Mouse (Mus musculus) CH12.LX (cell line): ENCODE data around the gene Dixdc1. TPM values are rescaled to one million over a fixed set of nuclear protein-coding genes. Genes with fewer than 3 reads are reported as not detected.

ENCODE experiments used
- DNase-seq: peaks from one replicate; pipeline ENCODE4 v3.0.0-alpha.2; 2013; ENCODE audit errors: extremely low read depth
- H3K27ac ChIP-seq: 2 replicates; pipeline ENCODE4 v1.5.1; 2012; ENCODE audit warnings: low read depth, mild to moderate bottlenecking, control low read depth, moderate library complexity; ENCODE audit not compliant: insufficient read depth
- H3K27me3 ChIP-seq: replicated peaks from 2 replicates; pipeline ENCODE3; 2012; ENCODE audit warnings: inconsistent platforms
- H3K36me3 ChIP-seq, 2 experiments: replicated peaks in 1 of 2; 2 replicates each; pipeline versions ENCODE3 to v1.6.1; 2012; ENCODE audit warnings: inconsistent platforms in 1 of 2, low read length in 1 of 2, mild to moderate bottlenecking in 1 of 2, mixed read lengths in 1 of 2, moderate library complexity in 1 of 2; ENCODE audit not compliant: control insufficient read depth in 1 of 2, insufficient read depth in 1 of 2
- H3K4me1 ChIP-seq, 2 experiments: 2 replicates each; pipeline ENCODE4 v1.6.1; 2012; ENCODE audit warnings: inconsistent platforms in 1 of 2, moderate library complexity in 1 of 2; ENCODE audit not compliant: insufficient read depth in 2 of 2, control insufficient read depth in 1 of 2
- H3K4me2 ChIP-seq: 2 replicates; pipeline ENCODE4 v1.6.1; 2012; ENCODE audit warnings: low read depth, mild to moderate bottlenecking, control low read depth; ENCODE audit not compliant: poor library complexity, insufficient read depth, severe bottlenecking
- H3K4me3 ChIP-seq, 3 experiments: fragments of 150-350 bp in 1 of 3; sonication (generic) in 1 of 3; replicated peaks in 1 of 3; 2 replicates each; pipeline versions ENCODE3 to v1.5.1; 2011 to 2012; ENCODE audit warnings: low read depth in 2 of 3, low read length in 2 of 3, mild to moderate bottlenecking in 2 of 3, moderate library complexity in 2 of 3, control low read depth in 1 of 3, improper control_type of control experiment in 1 of 3, inconsistent platforms in 1 of 3, mixed read lengths in 1 of 3; ENCODE audit not compliant: poor library complexity in 1 of 3
- H3K79me2 ChIP-seq: replicated peaks from 2 replicates; pipeline ENCODE4 v1.6.1; 2012; ENCODE audit warnings: mild to moderate bottlenecking, moderate library complexity; ENCODE audit not compliant: control insufficient read depth, poor library complexity, insufficient read depth, severe bottlenecking; ENCODE audit errors: extremely low read depth
- H3K9ac ChIP-seq: 2 replicates; pipeline ENCODE4 v1.6.1; 2012; ENCODE audit warnings: low read depth, mild to moderate bottlenecking, control low read depth, moderate library complexity; ENCODE audit not compliant: insufficient read depth
- H3K9me3 ChIP-seq: replicated peaks from 2 replicates; pipeline ENCODE3; 2012; ENCODE audit warnings: low read length, inconsistent platforms, mixed read lengths
- BHLHE40 ChIP-seq: IDR thresholded peaks from 2 replicates; pipeline ENCODE4 v1.6.1; 2011; ENCODE audit warnings: mild to moderate bottlenecking, low read depth, low read length, improper control_type of control experiment
- CHD2 ChIP-seq: IDR thresholded peaks from 2 replicates; pipeline ENCODE4 v1.6.1; 2011; ENCODE audit warnings: low read length, improper control_type of control experiment
- CTCF ChIP-seq, 2 experiments: IDR thresholded peaks in 1 of 2; conservative IDR thresholded peaks in 1 of 2; 2 replicates each; pipeline ENCODE4 v1.5.1; 2011 to 2012; ENCODE audit warnings: low read depth in 2 of 2, low read length in 2 of 2, improper control_type of control experiment in 1 of 2, inconsistent platforms in 1 of 2, mild to moderate bottlenecking in 1 of 2, moderate library complexity in 1 of 2
- EP300 ChIP-seq: IDR thresholded peaks from 2 replicates; pipeline ENCODE4 v1.6.1; 2011; ENCODE audit warnings: low read length, improper control_type of control experiment
- ETS1 ChIP-seq: conservative IDR thresholded peaks from 2 replicates; pipeline ENCODE4 v1.6.1; 2012; ENCODE audit warnings: low read depth, mild to moderate bottlenecking, inconsistent platforms, low read length, improper control_type of control experiment, moderate library complexity
- GABPA ChIP-seq: IDR thresholded peaks from 2 replicates; pipeline ENCODE4 v1.6.1; 2012; ENCODE audit warnings: low read depth, low read length, improper control_type of control experiment, inconsistent platforms; ENCODE audit not compliant: insufficient replicate concordance
- HCFC1 ChIP-seq: IDR thresholded peaks from 2 replicates; pipeline ENCODE4 v1.6.1; 2012; ENCODE audit warnings: low read depth, mild to moderate bottlenecking, inconsistent platforms, low read length, improper control_type of control experiment
- IRF4 ChIP-seq: IDR thresholded peaks from 2 replicates; pipeline ENCODE4 v1.6.1; 2014; ENCODE audit warnings: low read depth, mild to moderate bottlenecking, inconsistent platforms, low read length, improper control_type of control experiment
- JUN ChIP-seq: IDR thresholded peaks from 2 replicates; pipeline ENCODE4 v1.6.1; 2011; ENCODE audit warnings: low read depth, mild to moderate bottlenecking, low read length, improper control_type of control experiment, moderate library complexity; ENCODE audit not compliant: insufficient read depth
- JUND ChIP-seq: conservative IDR thresholded peaks from 2 replicates; pipeline ENCODE4 v1.6.1; 2011; ENCODE audit warnings: low read depth, low read length, improper control_type of control experiment
- MAFK ChIP-seq: IDR thresholded peaks from 2 replicates; pipeline ENCODE4 v1.6.1; 2011; ENCODE audit warnings: low read length, improper control_type of control experiment; ENCODE audit not compliant: insufficient replicate concordance
- MAX ChIP-seq: IDR thresholded peaks from 2 replicates; pipeline ENCODE4 v1.6.1; 2011; ENCODE audit warnings: low read length, improper control_type of control experiment
- MAZ ChIP-seq: IDR thresholded peaks from 2 replicates; pipeline ENCODE4 v1.6.1; 2012; ENCODE audit warnings: low read depth, mild to moderate bottlenecking, inconsistent platforms, low read length, improper control_type of control experiment, moderate library complexity
- MEF2A ChIP-seq: IDR thresholded peaks from 2 replicates; pipeline ENCODE4 v1.6.1; 2014; ENCODE audit warnings: low read depth, mild to moderate bottlenecking, inconsistent platforms, low read length, improper control_type of control experiment, borderline replicate concordance
- MXI1 ChIP-seq: IDR thresholded peaks from 2 replicates; pipeline ENCODE4 v1.6.1; 2011; ENCODE audit warnings: mild to moderate bottlenecking, low read depth, low read length, improper control_type of control experiment
- MYC ChIP-seq: IDR thresholded peaks from 2 replicates; pipeline ENCODE4 v1.6.1; 2011; ENCODE audit warnings: low read depth, mild to moderate bottlenecking, improper control_type of control experiment, low read length
- NELFE ChIP-seq: IDR thresholded peaks from 2 replicates; pipeline ENCODE4 v1.6.1; 2011; ENCODE audit warnings: low read depth, low read length, improper control_type of control experiment
- NRF1 ChIP-seq: IDR thresholded peaks from 2 replicates; pipeline ENCODE4 v1.6.1; 2014; ENCODE audit warnings: low read depth, mild to moderate bottlenecking, inconsistent platforms, low read length, improper control_type of control experiment, moderate library complexity
- PAX5 ChIP-seq: IDR thresholded peaks from 2 replicates; pipeline ENCODE4 v1.6.1; 2012; ENCODE audit warnings: low read length, inconsistent platforms, mixed read lengths
- POLR2A ChIP-seq: IDR thresholded peaks from 2 replicates; pipeline ENCODE4 v1.6.1; 2011; ENCODE audit warnings: low read depth, mild to moderate bottlenecking, improper control_type of control experiment, low read length
- POLR2AphosphoS2 ChIP-seq: IDR thresholded peaks from 2 replicates; pipeline ENCODE4 v1.6.1; 2011; ENCODE audit warnings: low read depth, low read length, improper control_type of control experiment
- RCOR1 ChIP-seq: conservative IDR thresholded peaks from 2 replicates; pipeline ENCODE4 v1.6.1; 2012; ENCODE audit warnings: low read depth, mild to moderate bottlenecking, inconsistent platforms, low read length, improper control_type of control experiment
- SMC3 ChIP-seq: IDR thresholded peaks from 2 replicates; pipeline ENCODE4 v1.6.1; 2011; ENCODE audit warnings: low read depth, low read length, improper control_type of control experiment
- TBP ChIP-seq: conservative IDR thresholded peaks from 2 replicates; pipeline ENCODE4 v1.6.1; 2011; ENCODE audit warnings: low read depth, low read length, improper control_type of control experiment
- TCF12 ChIP-seq: IDR thresholded peaks from 2 replicates; pipeline ENCODE4 v1.6.1; 2014; ENCODE audit warnings: low read depth, mild to moderate bottlenecking, inconsistent platforms, low read length, improper control_type of control experiment
- USF2 ChIP-seq: conservative IDR thresholded peaks from 2 replicates; pipeline ENCODE4 v1.6.1; 2011; ENCODE audit warnings: low read depth, low read length, improper control_type of control experiment
- ZNF384 ChIP-seq: IDR thresholded peaks from 2 replicates; pipeline ENCODE4 v1.6.1; 2012; ENCODE audit warnings: low read depth, low read length, improper control_type of control experiment, inconsistent platforms
- dilution Hi-C: fragments of 300-500 bp; cut with MboI; formaldehyde crosslinking; loops from 2 replicates; pipeline ENCODE4 v1.14.3; 2020; ENCODE audit warnings: low sequenced_read_pairs; ENCODE audit not compliant: extremely low pct_unique_long_range_greater_than_20kb, extremely low pct_ligation_motif_present
- in situ Hi-C: fragments of 300-500 bp; cut with MboI; formaldehyde crosslinking; loops from 3 replicates; pipeline ENCODE4 v1.14.3; 2019; ENCODE audit warnings: low sequenced_read_pairs, low pct_ligation_motif_present, low pct_unique_long_range_greater_than_20kb, mixed read lengths
- polyA plus RNA-seq: library from polyadenylated mRNA; unstranded; fragments of >175 nt; gene quantifications from 2 replicates; pipeline ENCODE4 v1.2.1, GENCODE M21; 2012; ENCODE audit warnings: low read depth; ENCODE audit not compliant: insufficient read length
- total RNA-seq, 2 experiments: library from RNA; depleted of rRNA; stranded (reverse); fragments of 300-350 nt in 1 of 2; fragments of >200 nt in 1 of 2; gene quantifications; 2 replicates each; pipeline ENCODE4 v1.2.3; 2012 to 2014

Dixdc1 gene
- total and polyA plus RNA-seq, 3 experiments: 0.13 to 0.23 (median 0.21) TPM

DNA sequence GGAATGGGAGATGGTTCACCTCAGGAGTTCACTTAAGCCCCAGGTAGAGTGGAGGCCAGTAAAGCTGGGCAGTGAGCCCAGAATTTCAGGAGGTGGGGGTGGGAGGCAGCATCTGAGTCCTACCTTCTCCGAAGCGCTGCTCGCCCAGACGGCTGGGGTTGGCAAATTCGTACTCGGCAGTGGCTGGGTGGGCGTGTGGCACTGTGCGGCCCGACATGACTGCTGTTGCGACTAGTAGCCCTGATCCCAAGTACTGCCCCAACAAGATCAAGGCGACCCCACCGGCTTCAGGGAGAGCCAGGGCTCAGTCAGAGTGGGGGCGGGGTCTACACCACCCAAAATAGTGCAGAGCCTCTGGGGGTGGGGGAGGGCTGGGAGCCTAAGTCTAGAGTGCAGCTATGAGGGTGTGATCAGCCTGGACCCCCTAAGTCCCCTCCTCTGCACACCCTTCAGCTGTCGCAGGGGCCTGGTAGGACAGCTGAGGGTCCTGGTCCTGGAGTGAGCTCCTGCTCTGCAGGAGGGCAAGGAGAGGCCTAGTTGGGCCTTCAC lies 12.8 kb upstream of the Dixdc1 start, which contains the start of gene Hspb2:
Gene Hspb2, minus strand, starts transcription at position 301 of the 549 bp plus-strand sequence.
- Histone ChIP-seq H3K27me3 (peaks cover 18% of the 10 kb centered on the region), H3K36me3 (no peaks in the 10 kb centered on the region), H3K4me3 (no peak within 1 kb of the TSS), H3K79me2 (no peaks in the 10 kb centered on the region), H3K9ac (no peak within 1 kb of the TSS), H3K9me3 (no peaks in the 10 kb centered on the region), H3K4me2 (no peak within 1 kb of the TSS), H3K27ac (no peak within 1 kb of the TSS), H3K4me1 (no peaks in the 10 kb centered on the region)
- in situ Hi-C loops (no loop called here), dilution Hi-C loops (no loop called here)
- DNase-seq: no peak
- TF ChIP-seq JUN: no peak
- TF ChIP-seq MAFK: no peak
- no peak for TF ChIP-seq MAZ
- no peak for TF ChIP-seq RCOR1
- TF ChIP-seq POLR2A: no peak
- TF ChIP-seq EP300: no peak
- TF ChIP-seq MAX: no peak
- TF ChIP-seq SMC3: no peak
- no peak for TF ChIP-seq USF2
- TF ChIP-seq NRF1: no peak
- TF ChIP-seq GABPA: no peak
- no peak for TF ChIP-seq BHLHE40
- TF ChIP-seq, all 38 proteins: peak for 0

DNA sequence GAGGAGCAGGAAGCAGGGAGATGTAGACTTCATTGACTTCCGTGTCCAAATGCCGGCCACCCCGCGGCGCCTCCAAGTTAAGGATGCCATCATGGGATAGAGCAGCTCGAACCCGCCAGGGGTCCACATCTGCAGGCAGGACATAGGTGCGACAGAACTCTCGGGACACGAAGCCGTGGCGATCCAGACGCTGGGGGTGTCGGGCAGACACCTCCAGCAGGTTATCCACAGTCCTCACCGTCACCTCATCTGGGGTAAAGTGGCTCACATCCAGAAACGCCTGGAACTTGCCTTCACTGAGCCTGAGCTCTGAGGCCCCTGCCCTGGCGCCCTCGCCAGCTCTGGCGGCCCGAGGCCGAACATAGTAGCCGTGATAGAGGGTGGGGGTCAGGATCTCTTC lies 12.0 kb upstream of the Dixdc1 start, which contains the start of gene Cryab:
Gene Cryab, plus strand, starts transcription at position 3 of the 400 bp plus-strand sequence.
- in situ Hi-C loops (no loop called here), dilution Hi-C loops (no loop called here)
- H3K27ac ChIP-seq: no peak within 1 kb of the TSS
- DNase-seq: no peak
- H3K9me3 ChIP-seq: no peaks in the 10 kb centered on the region
- peaks cover 18% of the 10 kb centered on the region for H3K27me3 ChIP-seq
- TF ChIP-seq HCFC1 (no peak), CTCF (conservative IDR thresholded peaks at IDR 0.05 in 1 of 2, IDR thresholded peaks at IDR 0.05 in 1 of 2; ENCODE audit: low read depth in 2 of 2, low read length in 2 of 2) (no peak), MAFK (no peak), JUND (no peak)
- H3K36me3 ChIP-seq: no peaks in the 10 kb centered on the region
- H3K79me2 ChIP-seq: no peaks in the 10 kb centered on the region
- no peak within 1 kb of the TSS for H3K4me3 ChIP-seq
- no peak within 1 kb of the TSS for H3K9ac ChIP-seq
- no peaks in the 10 kb centered on the region for H3K4me1 ChIP-seq
- H3K4me2 ChIP-seq: no peak within 1 kb of the TSS

DNA sequence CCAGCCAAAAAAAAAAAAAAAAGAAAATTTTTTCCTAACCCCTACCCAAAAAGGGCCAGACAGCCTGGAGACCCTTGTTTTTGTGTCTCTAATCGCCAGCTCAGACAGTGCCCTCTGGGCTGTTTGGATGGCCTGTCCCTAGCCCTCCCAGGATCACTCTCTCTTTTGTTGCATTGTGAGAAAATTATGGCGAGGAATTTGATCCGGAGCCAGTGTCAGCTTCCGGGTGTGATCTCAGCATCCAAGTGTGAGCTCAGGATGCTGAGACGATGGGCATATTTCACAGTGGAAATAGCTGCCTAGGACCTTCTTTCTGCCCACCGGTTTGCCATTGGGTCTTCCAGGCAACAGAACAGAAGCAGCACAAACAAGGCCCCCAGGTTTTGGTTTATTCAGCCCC lies 11.4 kb upstream of the Dixdc1 start:
- H3K27ac ChIP-seq: no peak overlapping the region
- no peaks in the 10 kb centered on the region for H3K9me3 ChIP-seq
- in situ Hi-C loops: no loop called here
- H3K27me3 ChIP-seq: peaks cover 18% of the 10 kb centered on the region
- no peak overlapping the region for H3K9ac ChIP-seq
- no peak overlapping the region for H3K4me2 ChIP-seq
- no peaks in the 10 kb centered on the region for H3K4me1 ChIP-seq
- dilution Hi-C loops: no loop called here
- no peak for DNase-seq
- H3K79me2 ChIP-seq: no peaks in the 10 kb centered on the region
- H3K4me3 ChIP-seq: no peak overlapping the region
- H3K36me3 ChIP-seq: no peaks in the 10 kb centered on the region
- no peak for TF ChIP-seq POLR2AphosphoS2
- TF ChIP-seq IRF4: no peak
- no peak for TF ChIP-seq RCOR1
- TF ChIP-seq PAX5: no peak
- TF ChIP-seq ZNF384: no peak
- no peak for TF ChIP-seq GABPA
- TF ChIP-seq MAFK: no peak
- no peak for TF ChIP-seq TCF12
- no peak for TF ChIP-seq ETS1
- no peak for TF ChIP-seq SMC3
- no peak for TF ChIP-seq MYC
- TF ChIP-seq USF2: no peak
- no peak for TF ChIP-seq TBP
- no peak for TF ChIP-seq MEF2A
- no peak for TF ChIP-seq CHD2
- no peak for TF ChIP-seq POLR2A
- no peak for TF ChIP-seq MXI1
- no peak for TF ChIP-seq NELFE
